Mouse (Mus musculus): ENCODE measurements around the gene Sgms1.

- TF ChIP-seq CTCF (conservative IDR thresholded peaks at IDR 0.05; ENCODE audit: insufficient read depth, insufficient read length, low read depth, low read length), result no peak
- TF ChIP-seq POLR2A (IDR thresholded peaks at IDR 0.05; ENCODE audit: low read depth, low read length), result peak; percentile 24
Observed at GRCm38 (mm10) chr19:32389001-32389871, at the start of gene Sgms1.
